Mouse (Mus musculus): ENCODE results near the gene Syce1. TPM values are rescaled to one million over a fixed set of nuclear protein-coding genes. Genes with fewer than 3 reads are reported as not detected.

Gene Syce1
- total and polyA plus RNA-seq, 3 experiments, result not detected

GRCm38 (mm10) chr7:140756151-140756854, 31.3 kb downstream of the Syce1 start:
- peaks cover 0 to 2% of the 10 kb centered on the region in 2 experiments; a peak in 2 of 4 replicates for H3K27me3 ChIP-seq (ENCODE audit: control insufficient read depth in 1 of 2, insufficient read depth in 2 of 2, low read length in 2 of 2)

GRCm38 (mm10) chr7:140754556-140754955, 33.1 kb downstream of the Syce1 start:
- H3K27me3 ChIP-seq (ENCODE audit: control insufficient read depth in 1 of 2, insufficient read depth in 2 of 2, low read length in 2 of 2), result peaks cover 0 to 2% of the 10 kb centered on the region in 2 experiments; a peak in 2 of 4 replicates
- DNase-seq (ENCODE audit: low read depth, low spot score), result no peak
- TF ChIP-seq HCFC1 (IDR thresholded peaks at IDR 0.05; ENCODE audit: low read depth, low read length), result no peak
- TF ChIP-seq MYB (IDR thresholded peaks at IDR 0.05; ENCODE audit: low read depth, low read length), result no peak
- no peak for TF ChIP-seq ZMIZ1 (IDR thresholded peaks at IDR 0.05; ENCODE audit: low read depth, low read length)
- TF ChIP-seq POLR2AphosphoS2 (IDR thresholded peaks at IDR 0.05; ENCODE audit: low read length), result no peak
- no peak overlapping the region for H3K4me3 ChIP-seq (ENCODE audit: control insufficient read depth in 1 of 2, insufficient read depth in 1 of 2, low read depth in 2 of 2, low read length in 2 of 2)
- H3K9ac ChIP-seq (ENCODE audit: control insufficient read depth, low read depth, low read length, poor library complexity, severe bottlenecking), result no peak overlapping the region
- no peaks in the 10 kb centered on the region for H3K9me3 ChIP-seq (replicated peaks; ENCODE audit: insufficient read depth, low read length)
- H3K4me1 ChIP-seq (ENCODE audit: control insufficient read depth in 1 of 2, insufficient read depth in 2 of 2, low read length in 2 of 2), result no peaks in the 10 kb centered on the region
- no peaks in the 10 kb centered on the region for H3K36me3 ChIP-seq (ENCODE audit: control insufficient read depth in 1 of 2, insufficient read depth in 2 of 2, low read length in 2 of 2)
- no peaks in the 10 kb centered on the region for H3K79me2 ChIP-seq (ENCODE audit: control insufficient read depth, insufficient read depth, low read length, poor library complexity)
- no peak overlapping the region for H3K27ac ChIP-seq (ENCODE audit: control insufficient read depth, low read depth, low read length)

More at GRCm38 (mm10) chr7:140756151-140756854, 31.3 kb downstream of the Syce1 start:
- Histone ChIP-seq H3K27ac (ENCODE audit: control insufficient read depth, low read depth, low read length) (no peak overlapping the region), H3K4me3 (ENCODE audit: control insufficient read depth in 1 of 2, insufficient read depth in 1 of 2, low read depth in 2 of 2, low read length in 2 of 2) (no peak overlapping the region), H3K79me2 (ENCODE audit: control insufficient read depth, insufficient read depth, low read length, poor library complexity) (no peaks in the 10 kb centered on the region), H3K9ac (ENCODE audit: control insufficient read depth, low read depth, low read length, poor library complexity, severe bottlenecking) (no peak overlapping the region), H3K36me3 (ENCODE audit: control insufficient read depth in 1 of 2, insufficient read depth in 2 of 2, low read length in 2 of 2) (no peaks in the 10 kb centered on the region), H3K4me1 (ENCODE audit: control insufficient read depth in 1 of 2, insufficient read depth in 2 of 2, low read length in 2 of 2) (no peaks in the 10 kb centered on the region), H3K9me3 (replicated peaks; ENCODE audit: insufficient read depth, low read length) (no peaks in the 10 kb centered on the region)
- DNase-seq (ENCODE audit: low read depth, low spot score), result no peak
- TF ChIP-seq ETS1 (IDR thresholded peaks at IDR 0.05; ENCODE audit: low read depth, low read length), result no peak
- TF ChIP-seq ZNF384 (IDR thresholded peaks at IDR 0.05; ENCODE audit: low read depth, low read length), result no peak
- TF ChIP-seq ZMIZ1 (IDR thresholded peaks at IDR 0.05; ENCODE audit: low read depth, low read length), result no peak
- no peak for TF ChIP-seq E2F4 (IDR thresholded peaks at IDR 0.05; ENCODE audit: borderline replicate concordance, low read depth, low read length)
- TF ChIP-seq GATA1 (IDR thresholded peaks at IDR 0.05; ENCODE audit: low read depth, low read length), result no peak
- no peak for TF ChIP-seq SIN3A (IDR thresholded peaks at IDR 0.05; ENCODE audit: low read length)
- no peak for TF ChIP-seq RCOR1 (IDR thresholded peaks at IDR 0.05; ENCODE audit: low read depth, low read length)
- no peak for TF ChIP-seq MAX (IDR thresholded peaks at IDR 0.05; ENCODE audit: low read length)
- no peak for TF ChIP-seq POLR2AphosphoS5 (IDR thresholded peaks at IDR 0.05; ENCODE audit: borderline replicate concordance, low read depth, low read length)

- Histone ChIP-seq H3K36me3 (ENCODE audit: control insufficient read depth in 1 of 2, insufficient read depth in 2 of 2, low read length in 2 of 2) (no peaks in the 10 kb centered on the region), H3K27me3 (ENCODE audit: control insufficient read depth in 1 of 2, insufficient read depth in 2 of 2, low read length in 2 of 2) (no peaks in the 10 kb centered on the region)
- no peak for DNase-seq (ENCODE audit: low read depth, low spot score)
- no peak for TF ChIP-seq MAFK (IDR thresholded peaks at IDR 0.05; ENCODE audit: borderline replicate concordance, low read depth, low read length)
- TF ChIP-seq MAX (IDR thresholded peaks at IDR 0.05; ENCODE audit: low read length), result no peak
- TF ChIP-seq KAT2A (conservative IDR thresholded peaks at IDR 0.05; ENCODE audit: low read depth, low read length), result no peak
- TF ChIP-seq GATA1 (IDR thresholded peaks at IDR 0.05; ENCODE audit: low read depth, low read length), result no peak
- TF ChIP-seq SMC3 (IDR thresholded peaks at IDR 0.05; ENCODE audit: low read depth, low read length), result no peak
- TF ChIP-seq TCF12 (IDR thresholded peaks at IDR 0.05; ENCODE audit: low read depth, low read length), result no peak
- no peak for TF ChIP-seq USF1 (IDR thresholded peaks at IDR 0.05; ENCODE audit: low read depth, low read length)
- TF ChIP-seq BHLHE40 (IDR thresholded peaks at IDR 0.05; ENCODE audit: borderline replicate concordance, low read depth, low read length), result no peak
- no peak for TF ChIP-seq MYC (IDR thresholded peaks at IDR 0.05; ENCODE audit: low read depth, low read length)
- TF ChIP-seq NELFE (IDR thresholded peaks at IDR 0.05; ENCODE audit: low read depth, low read length), result no peak
- TF ChIP-seq UBTF (IDR thresholded peaks at IDR 0.05; ENCODE audit: borderline replicate concordance, insufficient read depth, low read depth, low read length), result no peak
- TF ChIP-seq SIN3A (IDR thresholded peaks at IDR 0.05; ENCODE audit: low read length), result no peak
- TF ChIP-seq MXI1 (IDR thresholded peaks at IDR 0.05; ENCODE audit: low read depth, low read length), result no peak
- TF ChIP-seq CHD1 (IDR thresholded peaks at IDR 0.05; ENCODE audit: low read depth, low read length), result no peak
- no peak for TF ChIP-seq MEF2A (IDR thresholded peaks at IDR 0.05; ENCODE audit: extremely low read depth, insufficient replicate concordance, low read depth, low read length, poor library complexity, severe bottlenecking)
- no peak for TF ChIP-seq HCFC1 (IDR thresholded peaks at IDR 0.05; ENCODE audit: low read depth, low read length)
Measured at GRCm38 (mm10) chr7:140748827-140749160, 38.9 kb downstream of the Syce1 start.

More at GRCm38 (mm10) chr7:140748827-140749160, 38.9 kb downstream of the Syce1 start:
- H3K27ac ChIP-seq (ENCODE audit: control insufficient read depth, low read depth, low read length), result no peak overlapping the region
- H3K4me3 ChIP-seq (ENCODE audit: control insufficient read depth in 1 of 2, insufficient read depth in 1 of 2, low read depth in 2 of 2, low read length in 2 of 2), result no peak overlapping the region
- H3K9ac ChIP-seq (ENCODE audit: control insufficient read depth, low read depth, low read length, poor library complexity, severe bottlenecking), result no peak overlapping the region
- H3K79me2 ChIP-seq (ENCODE audit: control insufficient read depth, insufficient read depth, low read length, poor library complexity), result no peaks in the 10 kb centered on the region
- H3K9me3 ChIP-seq (replicated peaks; ENCODE audit: insufficient read depth, low read length), result no peaks in the 10 kb centered on the region
- H3K4me1 ChIP-seq (ENCODE audit: control insufficient read depth in 1 of 2, insufficient read depth in 2 of 2, low read length in 2 of 2), result no peaks in the 10 kb centered on the region

All from MEL (cell line).